Mouse (Mus musculus) splenic B cell, adult 2 months (primary cell): ENCODE measurements around the gene Tuba3b.

Experiments used
- DNase-seq: peaks from one replicate; pipeline ENCODE4 v3.0.0-alpha.2; 2011; ENCODE audit warnings: low read depth, low spot score
- H3K27me3 ChIP-seq: 2 replicates; pipeline ENCODE4 v1.6.1; 2012; ENCODE audit warnings: mild to moderate bottlenecking, low read length, moderate library complexity, mixed read lengths; ENCODE audit not compliant: control insufficient read depth, poor library complexity, insufficient read depth, severe bottlenecking
- H3K36me3 ChIP-seq: 2 replicates; pipeline ENCODE4 v1.6.1; 2012; ENCODE audit warnings: mild to moderate bottlenecking, low read length, moderate library complexity, mixed read lengths; ENCODE audit not compliant: control insufficient read depth, poor library complexity, insufficient read depth, severe bottlenecking

Tuba3b gene

DNA sequence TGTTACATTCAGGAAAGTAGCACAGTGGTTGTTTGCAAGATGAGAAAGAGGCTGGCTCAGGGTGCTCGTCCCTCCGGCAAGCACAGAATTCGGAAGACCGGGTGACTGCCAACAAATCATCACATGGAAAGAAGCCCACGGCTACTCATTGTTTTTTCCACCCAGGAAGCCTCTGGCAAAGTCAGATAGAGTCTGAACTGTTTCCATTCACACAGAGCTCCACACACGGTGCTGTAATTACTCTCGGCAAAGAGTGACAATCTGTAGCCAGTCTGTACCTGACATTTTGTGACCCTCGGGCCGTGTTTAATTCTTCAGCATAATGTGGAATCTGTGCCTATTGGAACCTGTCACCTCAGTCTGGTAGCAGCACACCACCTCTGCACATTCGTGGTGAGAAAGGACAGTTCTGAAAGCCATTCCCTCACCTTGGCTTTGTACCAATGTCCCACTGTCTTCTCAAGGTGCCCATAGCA lies 54.1 kb downstream of the Tuba3b start:
- Histone ChIP-seq H3K36me3 (no peaks in the 10 kb centered on the region), H3K27me3 (no peaks in the 10 kb centered on the region)
- DNase-seq = no peak
